Mouse (Mus musculus) heart, postnatal 0 days (tissue): Measurements from ENCODE around the gene Fastkd3. TPM values are rescaled to one million over a fixed set of nuclear protein-coding genes. Genes with fewer than 3 reads are reported as not detected.

Source experiments
- ATAC-seq: fragments of 200-750 bp; cut with Nextera tagmentation; 2 replicates; pipeline ENCODE4 v1.8.0; 2017; ENCODE audit warnings: low read depth, moderate number of reproducible peaks, moderate library complexity; ENCODE audit not compliant: insufficient read depth
- DNase-seq: peaks from one replicate; pipeline ENCODE4 v3.0.0-alpha.2; 2016; ENCODE audit warnings: low spot score
- H3K27ac ChIP-seq: fragments of 300-500 bp; sonication (generic); 2 replicates; pipeline ENCODE4 v1.5.1; 2014; ENCODE audit warnings: low read depth, mild to moderate bottlenecking
- H3K27me3 ChIP-seq: fragments of 300-500 bp; sonication (generic); 2 replicates; pipeline ENCODE4 v1.6.1; 2014; ENCODE audit warnings: low read length, mixed read lengths; ENCODE audit not compliant: control insufficient read depth, insufficient read depth
- H3K36me3 ChIP-seq: fragments of 300-500 bp; sonication (generic); replicated peaks from 2 replicates; pipeline ENCODE4 v1.6.1; 2014; ENCODE audit warnings: low read length, mixed read lengths; ENCODE audit not compliant: control insufficient read depth, insufficient read depth
- H3K4me1 ChIP-seq: fragments of 300-500 bp; sonication (generic); 2 replicates; pipeline ENCODE4 v1.6.1; 2014; ENCODE audit warnings: antibody characterized with exemption; ENCODE audit not compliant: control insufficient read depth, insufficient read depth
- H3K4me2 ChIP-seq: fragments of 300-500 bp; sonication (generic); 2 replicates; pipeline ENCODE4 v1.6.1; 2014; ENCODE audit warnings: low read depth, mild to moderate bottlenecking, low read length, moderate library complexity
- H3K4me3 ChIP-seq: fragments of 300-500 bp; sonication (generic); 2 replicates; pipeline ENCODE4 v1.5.1; 2014; ENCODE audit warnings: low read depth, low read length
- H3K9ac ChIP-seq: fragments of 300-500 bp; sonication (generic); replicated peaks from 2 replicates; pipeline ENCODE4 v1.6.1; 2014; ENCODE audit warnings: low read depth, low read length, mixed read lengths
- H3K9me3 ChIP-seq: fragments of 300-500 bp; sonication (generic); replicated peaks from 2 replicates; pipeline ENCODE4 v1.6.1; 2016; ENCODE audit warnings: low read length; ENCODE audit not compliant: control insufficient read depth
- CTCF ChIP-seq: IDR thresholded peaks from 2 replicates; pipeline ENCODE4 v1.5.1; 2016; ENCODE audit warnings: antibody characterized with exemption, control low read depth, low read depth
- EP300 ChIP-seq: IDR thresholded peaks from 2 replicates; pipeline ENCODE4 v1.6.1; 2016; ENCODE audit warnings: antibody characterized with exemption, low read depth
- WGBS: fragments of 180-500 bp; shearing (Covaris S2); extraction: QIAGEN DNeasy Blood & Tissue Kit; methylation state at CpG from one replicate; pipeline ENCODE4 v1.1.7; 2014; 5-methylcytosine and 5-hydroxymethylcytosine counted together
- polyA plus RNA-seq: library from polyadenylated mRNA; unstranded; fragments of >200 nt; fragmentation: Nextera tagmentation; extraction: Ambion mirVana; gene quantifications from 2 replicates; pipeline ENCODE4 v1.2.1, GENCODE M21; 2015
- total RNA-seq: library from RNA; depleted of rRNA; stranded (reverse); fragments of >200 nt; gene quantifications from 2 replicates; pipeline ENCODE4 v1.2.3, GENCODE M21; 2014; ENCODE audit warnings: low replicate concordance

The Fastkd3 gene
- total and polyA plus RNA-seq, 2 experiments from 2014 or later: 2.4 to 11.8 TPM

DNA sequence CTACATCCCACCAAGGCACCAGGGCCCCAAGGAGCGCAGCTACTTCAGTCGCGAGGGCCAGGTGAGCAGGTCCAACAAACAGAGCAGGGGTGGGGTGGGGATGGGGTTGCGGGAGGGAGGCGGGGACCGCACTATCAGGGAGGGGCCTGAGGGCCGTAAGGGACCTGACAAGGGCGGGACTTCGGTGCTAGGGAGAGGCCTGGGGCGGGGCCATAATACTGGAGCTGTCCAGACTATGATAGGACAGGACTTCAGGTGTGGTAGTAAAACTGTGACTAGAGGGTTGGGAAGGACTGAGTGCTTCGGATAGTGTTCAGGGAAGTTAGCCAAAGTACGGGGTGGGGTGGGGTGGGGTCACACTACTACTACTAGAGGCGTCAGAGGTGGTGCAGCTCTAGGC, 15.6 kb downstream of the Fastkd3 start:
- Histone ChIP-seq H3K4me2 (no peak overlapping the region), H3K4me1 (no peaks in the 10 kb centered on the region), H3K27me3 (no peaks in the 10 kb centered on the region), H3K4me3 (no peak overlapping the region), H3K9me3 (no peaks in the 10 kb centered on the region), H3K27ac (no peak overlapping the region), H3K9ac (no peak overlapping the region), H3K36me3 (peaks cover 7% of the 10 kb centered on the region)
- DNase-seq (no peak), ATAC-seq (peak; percentile 9; the same call in 1 of the 2 replicates)
- TF ChIP-seq CTCF: no peak
- 15% methylated on average over 13 of the region's 13 CpGs for WGBS

- no peak overlapping the region for H3K4me3 ChIP-seq
- no peaks in the 10 kb centered on the region for H3K9me3 ChIP-seq
- no peak for DNase-seq
- no peaks in the 10 kb centered on the region for H3K4me1 ChIP-seq
- H3K36me3 ChIP-seq: no peaks in the 10 kb centered on the region
- TF ChIP-seq CTCF (no peak), EP300 (no peak)
- H3K4me2 ChIP-seq: no peak overlapping the region
- H3K27me3 ChIP-seq: no peaks in the 10 kb centered on the region
- no peak for ATAC-seq
- no peak overlapping the region for H3K9ac ChIP-seq
- no peak overlapping the region for H3K27ac ChIP-seq
These were observed 16.9 kb downstream of the Fastkd3 start for GRCm38 (mm10) chr13:68598953-68599352.

- TF ChIP-seq EP300 (no peak), CTCF (peak; percentile 57)
- H3K4me1 ChIP-seq: no peaks in the 10 kb centered on the region
- H3K9me3 ChIP-seq: no peaks in the 10 kb centered on the region
- DNase-seq (no peak), ATAC-seq (no peak; the same call in 1 of the 2 replicates)
- H3K4me3 ChIP-seq: no peak overlapping the region
- H3K27me3 ChIP-seq: no peaks in the 10 kb centered on the region
- no peak overlapping the region for H3K27ac ChIP-seq
- H3K9ac ChIP-seq: no peak overlapping the region
- H3K4me2 ChIP-seq: no peak overlapping the region
- H3K36me3 ChIP-seq: no peaks in the 10 kb centered on the region
- WGBS: 17% methylated on average over 6 of the region's 6 CpGs
These were observed 19.1 kb downstream of the Fastkd3 start for GRCm38 (mm10) chr13:68601184-68601583.

DNA sequence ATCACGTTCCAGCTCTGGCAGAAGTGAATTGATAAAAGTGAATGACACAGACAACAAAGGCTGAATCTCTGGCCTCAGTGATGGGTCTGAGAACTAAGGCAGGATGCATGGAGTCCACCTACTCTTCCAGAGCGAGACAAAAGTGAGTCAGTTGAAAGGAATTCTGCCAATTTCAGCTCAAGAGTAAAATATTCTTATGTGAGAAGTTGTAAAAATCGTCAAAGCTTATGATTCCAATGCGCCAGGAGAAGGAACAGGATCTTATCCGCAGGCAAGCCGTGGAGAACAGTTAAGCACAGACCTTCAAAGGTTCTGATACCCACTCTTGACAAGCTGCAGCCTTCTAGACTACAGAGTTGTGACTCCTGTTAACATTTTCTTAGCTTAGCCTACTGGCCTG, 21.1 kb downstream of the Fastkd3 start:
- TF ChIP-seq CTCF (no peak), EP300 (no peak)
- ATAC-seq (no peak), DNase-seq (no peak)
- Histone ChIP-seq H3K27ac (no peak overlapping the region), H3K4me2 (no peak overlapping the region), H3K4me3 (no peak overlapping the region), H3K9me3 (no peaks in the 10 kb centered on the region), H3K36me3 (no peaks in the 10 kb centered on the region), H3K27me3 (no peaks in the 10 kb centered on the region), H3K4me1 (no peaks in the 10 kb centered on the region), H3K9ac (no peak overlapping the region)
- WGBS: 63% methylated on average over 6 of the region's 6 CpGs

DNA sequence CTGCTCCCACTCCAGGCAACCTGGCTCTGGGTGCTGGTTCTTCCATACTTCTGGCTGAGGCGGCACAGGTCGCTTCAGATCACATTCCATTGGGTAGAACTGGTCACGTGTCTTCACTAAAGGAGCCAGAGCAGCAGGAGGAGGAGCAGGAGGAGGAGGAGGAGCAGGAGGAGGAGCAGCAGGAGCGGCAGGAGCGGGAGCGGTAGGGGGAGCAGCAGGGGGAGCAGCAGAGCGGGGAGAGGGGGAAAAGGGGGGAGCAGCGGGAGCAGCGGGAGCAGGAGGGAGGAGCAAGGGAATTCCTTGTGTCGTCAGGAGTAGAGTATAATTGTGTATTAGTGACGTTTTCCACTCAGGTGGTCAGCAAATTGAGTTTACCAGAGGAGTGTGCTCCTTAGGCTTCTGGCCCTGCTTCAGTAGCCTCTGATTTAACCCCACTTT, 23.7 kb downstream of the Fastkd3 start:
- Histone ChIP-seq H3K4me1 (no peaks in the 10 kb centered on the region), H3K36me3 (no peaks in the 10 kb centered on the region), H3K9ac (no peak overlapping the region), H3K27ac (no peak overlapping the region), H3K4me3 (peak overlapping the region; percentile 23), H3K4me2 (peak overlapping the region; percentile 51), H3K27me3 (no peaks in the 10 kb centered on the region), H3K9me3 (no peaks in the 10 kb centered on the region)
- TF ChIP-seq EP300 (no peak), CTCF (no peak)
- peak; percentile 38 for DNase-seq
- ATAC-seq: peak; percentile 80
- 5% methylated on average over 11 of the region's 11 CpGs for WGBS

DNA sequence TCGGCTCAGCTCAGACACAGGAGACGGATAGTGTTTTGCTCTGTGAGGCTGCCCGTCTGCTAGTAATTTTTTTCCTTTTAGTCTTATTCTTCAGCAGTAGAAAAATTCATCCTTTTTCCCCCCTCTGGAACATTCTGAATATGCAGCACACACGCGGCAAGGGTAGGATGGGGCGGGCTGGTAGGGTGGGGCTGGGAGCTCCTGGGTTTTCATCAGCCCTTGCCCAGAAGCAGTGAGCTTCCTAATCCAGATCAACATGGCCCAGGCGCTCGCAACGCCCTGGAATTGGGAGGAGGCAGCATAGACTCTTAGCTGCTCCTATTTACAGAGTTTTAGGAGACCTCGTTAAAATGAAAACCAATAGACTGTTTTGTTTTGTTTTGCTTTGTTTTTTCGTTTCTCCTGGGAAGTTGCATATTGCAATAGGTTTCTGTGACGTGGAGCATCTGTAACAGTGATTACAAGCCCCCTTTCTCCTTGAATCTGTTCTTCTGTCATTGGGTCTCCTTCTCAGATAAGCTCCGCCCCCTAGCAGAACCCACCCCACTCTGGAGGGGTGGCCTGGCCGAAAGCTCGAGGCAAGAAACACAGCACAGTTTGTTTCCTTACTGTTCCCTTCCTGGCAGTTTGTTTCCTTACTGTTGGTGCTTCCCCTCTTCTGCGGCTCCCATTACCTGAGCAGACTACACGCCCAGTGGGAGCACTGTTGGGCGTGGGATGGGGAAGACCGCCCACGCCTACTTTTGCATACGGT, 25.8 kb downstream of the Fastkd3 start:
- Histone ChIP-seq H3K27ac (no peak overlapping the region), H3K9me3 (no peaks in the 10 kb centered on the region), H3K4me1 (no peaks in the 10 kb centered on the region), H3K36me3 (no peaks in the 10 kb centered on the region), H3K9ac (no peak overlapping the region), H3K4me2 (peak overlapping the region; percentile 48), H3K27me3 (no peaks in the 10 kb centered on the region), H3K4me3 (peak overlapping the region; percentile 7; the same call in 1 of the 2 replicates)
- TF ChIP-seq EP300: no peak
- TF ChIP-seq CTCF: no peak
- ATAC-seq: no peak; the same call in 1 of the 2 replicates
- no peak for DNase-seq
- WGBS: 41% methylated on average over 21 of the region's 21 CpGs
